Mouse (Mus musculus): Measurements from ENCODE around the gene Gpx6. TPM values are rescaled to one million over a fixed set of nuclear protein-coding genes. Genes with fewer than 3 reads are reported as not detected.

Gene Gpx6
- polyA plus RNA-seq, 1 experiment from 2014 or later = not detected

DNA sequence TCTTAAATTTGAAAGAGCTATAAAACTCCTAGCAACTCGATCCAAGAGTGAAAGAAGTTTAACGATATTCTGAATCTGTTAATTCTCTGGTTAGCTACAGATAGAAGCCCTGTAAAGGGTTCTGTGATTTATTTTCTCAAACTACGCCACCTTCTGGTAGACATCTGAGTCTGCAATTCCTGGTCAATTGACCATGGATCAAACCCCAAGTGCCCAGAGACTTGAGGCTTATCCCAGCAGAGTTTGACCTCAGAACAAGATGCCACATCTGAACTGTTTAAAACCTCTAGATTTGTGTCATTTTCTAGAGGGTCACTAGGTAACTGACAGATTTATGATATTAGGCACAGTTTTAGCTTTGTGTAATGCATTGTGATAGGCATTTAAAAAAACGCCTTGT lies 14.3 kb downstream of the Gpx6 start:
- peak overlapping the region; percentile 65 for H3K4me2 ChIP-seq
- peak; percentile 48; the same call in 1 of the 2 replicates for ATAC-seq (ENCODE audit: low read depth)

DNA sequence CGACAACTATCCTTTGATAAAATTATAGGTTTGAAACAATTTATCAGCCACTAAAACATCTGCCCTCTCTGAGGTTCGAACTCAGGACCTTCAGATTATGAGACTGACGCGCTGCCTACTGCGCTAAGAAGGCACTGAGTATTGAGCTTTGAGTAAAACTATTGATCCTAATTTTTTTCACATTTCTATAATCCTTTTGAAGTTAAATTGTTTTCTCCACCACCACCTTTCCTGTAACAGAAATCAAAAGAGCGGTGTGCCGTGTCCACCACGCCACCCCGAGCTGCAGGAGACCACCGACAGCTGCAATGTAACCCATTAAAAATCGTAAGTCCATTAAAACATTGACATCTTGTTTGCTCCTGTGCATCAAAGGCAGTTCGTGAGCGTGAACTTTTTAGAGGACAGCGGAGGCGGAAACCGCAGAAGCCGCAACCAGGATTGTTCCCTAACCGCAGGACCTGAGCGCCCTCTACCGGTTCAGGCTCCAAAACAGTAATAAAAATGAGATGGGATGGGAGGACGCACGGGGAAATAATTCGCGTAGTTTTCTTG lies 14.8 kb downstream of the Gpx6 start:
- Histone ChIP-seq H3K36me3 (no peaks in the 10 kb centered on the region), H3K4me3 (replicated peaks) (peak overlapping the region; percentile 55), H3K27me3 (peaks cover 42% of the 10 kb centered on the region), H3K4me1 (replicated peaks) (peaks cover 18% of the 10 kb centered on the region), H3K4me2 (peak overlapping the region; percentile 65), H3K27ac (no peak overlapping the region), H3K9me3 (replicated peaks) (no peaks in the 10 kb centered on the region), H3K9ac (peak overlapping the region; percentile 41)
- WGBS (ENCODE audit: insufficient replicate concordance) = under 1% methylated on average over 24 of the region's 24 CpGs
- peak; percentile 64 for DNase-seq
- peak; percentile 68; the same call in 1 of the 2 replicates for ATAC-seq (ENCODE audit: low read depth)

More for the DNA sequence above, 14.3 kb downstream of the Gpx6 start:
- DNase-seq = no peak
- Histone ChIP-seq H3K9ac (no peak overlapping the region), H3K4me3 (replicated peaks) (peak overlapping the region; percentile 55; the same call in 1 of the 2 replicates), H3K4me1 (replicated peaks) (peaks cover 19% of the 10 kb centered on the region), H3K36me3 (no peaks in the 10 kb centered on the region), H3K27me3 (peaks cover 47% of the 10 kb centered on the region), H3K27ac (no peak overlapping the region), H3K9me3 (replicated peaks) (no peaks in the 10 kb centered on the region)
- WGBS (ENCODE audit: insufficient replicate concordance) = 6% methylated on average over 4 of the region's 4 CpGs

DNA sequence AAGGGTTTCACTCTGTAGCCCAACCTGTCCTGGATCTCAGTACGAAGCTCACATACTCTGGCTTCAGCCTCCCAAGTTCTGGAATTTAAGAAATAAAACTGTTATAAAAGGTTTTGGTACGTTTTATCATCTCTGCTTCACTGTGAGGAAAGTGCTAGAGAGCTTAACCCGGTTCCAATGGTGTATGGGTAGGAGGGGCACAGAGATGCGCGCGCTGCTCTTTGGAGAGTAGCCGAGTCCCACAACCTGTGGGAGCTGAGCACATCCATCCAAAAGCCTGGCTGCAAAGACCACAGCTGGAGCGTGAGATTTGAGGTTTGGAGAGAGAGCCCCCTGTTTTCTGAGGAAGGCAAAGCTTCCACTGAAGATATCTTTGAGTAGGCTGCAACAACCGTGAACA lies 15.5 kb downstream of the Gpx6 start:
- H3K4me2 ChIP-seq = peak overlapping the region; percentile 65
- ATAC-seq (ENCODE audit: low read depth) = no peak
- H3K9ac ChIP-seq = peak overlapping the region; percentile 41
- peaks cover 14% of the 10 kb centered on the region for H3K4me1 ChIP-seq (replicated peaks)
- H3K27ac ChIP-seq = no peak overlapping the region
- WGBS (ENCODE audit: insufficient replicate concordance) = 3% methylated on average over 9 of the region's 9 CpGs
- peak overlapping the region; percentile 55 for H3K4me3 ChIP-seq (replicated peaks)
- H3K9me3 ChIP-seq (replicated peaks) = no peaks in the 10 kb centered on the region
- H3K36me3 ChIP-seq = no peaks in the 10 kb centered on the region
- peaks cover 37% of the 10 kb centered on the region for H3K27me3 ChIP-seq
- peak; percentile 23 for DNase-seq

GRCm38 (mm10) chr13:21346610-21347009 lies 34.7 kb downstream of the Gpx6 start, which contains the start of gene Olfr1367:
Olfr1367 (plus strand) TSS chr13:21346910.
- Histone ChIP-seq H3K9ac (no peak within 1 kb of the TSS), H3K4me2 (no peak within 1 kb of the TSS), H3K4me3 (replicated peaks) (no peak within 1 kb of the TSS), H3K27me3 (peaks cover 10% of the 10 kb centered on the region), H3K36me3 (no peaks in the 10 kb centered on the region), H3K4me1 (replicated peaks) (no peaks in the 10 kb centered on the region), H3K9me3 (replicated peaks) (no peaks in the 10 kb centered on the region), H3K27ac (no peak within 1 kb of the TSS)
- 75% methylated on average over 1 of the region's 1 CpGs for WGBS (ENCODE audit: insufficient replicate concordance)
- no peak for ATAC-seq (ENCODE audit: low read depth)
- DNase-seq = no peak

DNA sequence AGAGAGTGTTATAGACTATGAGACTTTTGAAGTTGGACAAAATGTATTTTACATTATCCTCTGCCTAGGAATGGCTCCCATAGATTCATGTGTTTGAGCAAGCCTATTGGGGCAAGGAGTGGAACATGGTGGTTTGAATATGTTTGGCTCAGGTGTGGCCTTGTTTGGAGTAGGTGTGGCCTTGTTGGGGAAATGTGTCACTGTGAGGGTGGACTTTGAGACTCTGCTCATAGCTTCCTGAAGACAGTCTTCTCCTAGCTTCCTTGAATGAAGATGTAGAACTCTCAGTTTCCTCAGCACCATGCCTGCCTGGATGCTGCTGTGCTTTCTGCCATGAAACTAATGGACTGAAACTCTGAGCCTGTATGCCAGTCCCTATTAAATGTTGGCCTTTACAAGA lies 38.7 kb downstream of the Gpx6 start:
- Histone ChIP-seq H3K9ac (no peak overlapping the region), H3K9me3 (replicated peaks) (no peaks in the 10 kb centered on the region), H3K4me3 (replicated peaks) (no peak overlapping the region), H3K27ac (no peak overlapping the region), H3K4me2 (no peak overlapping the region), H3K4me1 (replicated peaks) (no peaks in the 10 kb centered on the region), H3K36me3 (no peaks in the 10 kb centered on the region), H3K27me3 (no peaks in the 10 kb centered on the region)
- DNase-seq (no peak), ATAC-seq (ENCODE audit: low read depth) (no peak)

GRCm38 (mm10) chr13:21362621-21363248 lies 50.8 kb downstream of the Gpx6 start, which contains the start of gene Zscan12:
Zscan12 (plus strand) TSS chr13:21362820.
- Histone ChIP-seq H3K9me3 (replicated peaks) (no peaks in the 10 kb centered on the region), H3K27me3 (0 out of 2 replicates have a peak, but pooled peaks cover 3% of the 10 kb centered on the region), H3K27ac (peak within 1 kb of the TSS; percentile 71), H3K4me3 (replicated peaks) (peak within 1 kb of the TSS; percentile 75), H3K36me3 (peaks cover 8% of the 10 kb centered on the region; the same call in 1 of the 2 replicates), H3K4me2 (peak within 1 kb of the TSS; percentile 66), H3K4me1 (replicated peaks) (peaks cover 21% of the 10 kb centered on the region), H3K9ac (peak within 1 kb of the TSS; percentile 83)
- under 1% methylated on average over 29 of the region's 29 CpGs for WGBS (ENCODE audit: insufficient replicate concordance)
- ATAC-seq (ENCODE audit: low read depth) (peak; percentile 99), DNase-seq (peak; percentile 85)

GRCm38 (mm10) chr13:21363719-21364118 lies 51.8 kb downstream of the Gpx6 start:
- peaks cover 28% of the 10 kb centered on the region for H3K4me1 ChIP-seq (replicated peaks)
- H3K9me3 ChIP-seq (replicated peaks) = no peaks in the 10 kb centered on the region
- peak; percentile 2 for DNase-seq
- 69% methylated on average over 12 of the region's 12 CpGs for WGBS (ENCODE audit: insufficient replicate concordance)
- H3K4me3 ChIP-seq (replicated peaks) = peak overlapping the region; percentile 75
- H3K4me2 ChIP-seq = peak overlapping the region; percentile 66
- H3K9ac ChIP-seq = peak overlapping the region; percentile 83
- H3K27me3 ChIP-seq = 0 out of 2 replicates have a peak, but pooled peaks cover under 1% of the 10 kb centered on the region
- H3K36me3 ChIP-seq = peaks cover 12% of the 10 kb centered on the region
- ATAC-seq (ENCODE audit: low read depth) = no peak
- no peak overlapping the region for H3K27ac ChIP-seq

DNA sequence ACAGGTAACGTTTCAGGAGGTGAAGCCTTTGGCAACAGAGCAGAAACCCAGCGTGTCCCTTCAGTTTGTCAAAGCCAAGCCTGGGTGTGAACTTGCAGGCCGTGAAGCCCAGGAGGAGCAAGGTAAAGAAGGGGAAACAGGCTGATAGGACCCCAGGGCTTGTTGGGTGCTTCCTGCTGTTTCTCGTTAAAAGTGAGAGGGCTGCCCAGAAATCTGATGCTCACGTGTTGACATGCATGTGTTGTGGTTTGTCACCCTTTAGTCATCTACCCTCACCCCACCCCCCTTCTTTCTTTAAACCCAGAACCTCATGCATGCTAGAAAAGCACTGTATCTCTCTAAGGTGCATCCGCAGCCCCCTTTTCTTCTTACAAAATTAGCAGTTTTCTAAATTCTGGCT lies 54.7 kb downstream of the Gpx6 start:
- ATAC-seq (ENCODE audit: low read depth) = no peak
- Histone ChIP-seq H3K27me3 (no peaks in the 10 kb centered on the region), H3K4me2 (no peak overlapping the region), H3K9ac (no peak overlapping the region), H3K4me1 (replicated peaks) (peaks cover 28% of the 10 kb centered on the region), H3K36me3 (peaks cover 34% of the 10 kb centered on the region), H3K4me3 (replicated peaks) (no peak overlapping the region), H3K9me3 (replicated peaks) (no peaks in the 10 kb centered on the region), H3K27ac (no peak overlapping the region)
- no peak for DNase-seq
- WGBS (ENCODE audit: insufficient replicate concordance) = 62% methylated on average over 6 of the region's 6 CpGs

Other genes with a start within 250 kb of the Gpx6 start
- gene Olfr1370, start 237.2 kb upstream of the Gpx6 start, polyA plus RNA-seq (2015; fragmentation: Nextera tagmentation; extraction: Ambion mirVana) = not detected in 2 replicates
- 0.02 and 0.07 TPM in 2 replicates for gene Olfr1369-ps1, start 200.6 kb upstream of the Gpx6 start, polyA plus RNA-seq (2015; fragmentation: Nextera tagmentation; extraction: Ambion mirVana)
- not detected in 2 replicates for gene Olfr263, start 182.5 kb upstream of the Gpx6 start, polyA plus RNA-seq (2015; fragmentation: Nextera tagmentation; extraction: Ambion mirVana)
- gene Olfr1368, start 166.3 kb upstream of the Gpx6 start, polyA plus RNA-seq (2015; fragmentation: Nextera tagmentation; extraction: Ambion mirVana) = not detected in 2 replicates
- 81.4 and 82.3 TPM in 2 replicates for gene Trim27, start 132.7 kb upstream of the Gpx6 start, polyA plus RNA-seq (2015; fragmentation: Nextera tagmentation; extraction: Ambion mirVana)
- not detected in 2 replicates for gene Gpx5, start 19.4 kb upstream of the Gpx6 start, polyA plus RNA-seq (2015; fragmentation: Nextera tagmentation; extraction: Ambion mirVana)
- gene Olfr1367, start 34.8 kb downstream of the Gpx6 start, polyA plus RNA-seq (2015; fragmentation: Nextera tagmentation; extraction: Ambion mirVana) = not detected in 2 replicates
- gene Zscan12, start 50.7 kb downstream of the Gpx6 start, polyA plus RNA-seq (2015; fragmentation: Nextera tagmentation; extraction: Ambion mirVana) = 4.4 and 5.0 TPM in 2 replicates
- gene Zkscan3, start 90.6 kb downstream of the Gpx6 start, polyA plus RNA-seq (2015; fragmentation: Nextera tagmentation; extraction: Ambion mirVana) = 30.1 and 33.6 TPM in 2 replicates
- 1.6 and 1.7 TPM in 2 replicates for gene Pgbd1, start 128.9 kb downstream of the Gpx6 start, polyA plus RNA-seq (2015; fragmentation: Nextera tagmentation; extraction: Ambion mirVana)
- 7.0 and 7.6 TPM in 2 replicates for gene Zscan26, start 141.6 kb downstream of the Gpx6 start, polyA plus RNA-seq (2015; fragmentation: Nextera tagmentation; extraction: Ambion mirVana)
- gene Nkapl, start 156.4 kb downstream of the Gpx6 start, polyA plus RNA-seq (2015; fragmentation: Nextera tagmentation; extraction: Ambion mirVana) = 0.86 and 0.92 TPM in 2 replicates
- 0.33 and 0.38 TPM in 2 replicates for gene Zkscan4, start 166.8 kb downstream of the Gpx6 start, polyA plus RNA-seq (2015; fragmentation: Nextera tagmentation; extraction: Ambion mirVana)
- not detected in 2 replicates for gene Gm10065, start 167.3 kb downstream of the Gpx6 start, polyA plus RNA-seq (2015; fragmentation: Nextera tagmentation; extraction: Ambion mirVana)
- gene AK157302, start 183.1 kb downstream of the Gpx6 start, polyA plus RNA-seq (2015; fragmentation: Nextera tagmentation; extraction: Ambion mirVana) = 0.65 and 0.77 TPM in 2 replicates
- 6.6 and 7.4 TPM in 2 replicates for gene Gm11273, start 189.3 kb downstream of the Gpx6 start, polyA plus RNA-seq (2015; fragmentation: Nextera tagmentation; extraction: Ambion mirVana)
- 1.1 and 1.2 TPM in 2 replicates for gene Zkscan8, start 219.0 kb downstream of the Gpx6 start, polyA plus RNA-seq (2015; fragmentation: Nextera tagmentation; extraction: Ambion mirVana)
- not detected in 2 replicates for gene Olfr1366, start 230.7 kb downstream of the Gpx6 start, polyA plus RNA-seq (2015; fragmentation: Nextera tagmentation; extraction: Ambion mirVana)
- gene Olfr1535, start 247.8 kb downstream of the Gpx6 start, polyA plus RNA-seq (2015; fragmentation: Nextera tagmentation; extraction: Ambion mirVana) = not detected in 2 replicates

Data from liver, embryonic 13.5 days (tissue).